Mouse (Mus musculus): Measurements from ENCODE around the gene Tssk3. TPM values are rescaled to one million over a fixed set of nuclear protein-coding genes. Genes with fewer than 3 reads are reported as not detected.
A peak's percentile ranks its signal among the peaks of the same experiment; 100 is the strongest.
"Not testable (repeated sequence)": the region's sequence is repeated elsewhere in the genome, so short reads cannot be mapped to it uniquely, and the experiment has no call there.

Tssk3 gene
- total RNA-seq, 2 experiments from 2014 or later = not detected

- DNase-seq (ENCODE audit: extremely low spot score in 1 of 2, low spot score in 2 of 2) = no peak
- intact Hi-C loops (cut with DNase I) = loop anchor here (1.0 to 5.0 kb wide), 2 partner anchors 126 to 269 kb away; partner anchors contain the start of genes Rbbp4 and Zbtb8os
- Histone ChIP-seq H3K4me3 (peak overlapping the region; percentile 43), H3K27ac (peak overlapping the region; percentile 85)
- no peak for TF ChIP-seq CTCF (IDR thresholded peaks at IDR 0.05)
Observed at GRCm38 (mm10) chr4:129460827-129461182, 30.0 kb downstream of the Tssk3 start.

- no peak overlapping the region for H3K4me3 ChIP-seq
- H3K27ac ChIP-seq = no peak overlapping the region
- DNase-seq (ENCODE audit: extremely low spot score in 1 of 2, low spot score in 2 of 2) = no peak
- TF ChIP-seq CTCF (IDR thresholded peaks at IDR 0.05) = no peak
- intact Hi-C loops (cut with DNase I) = loop anchor here (5.0 to 10.0 kb wide), 4 partner anchors 182 to 325 kb away; partner anchors contain the start of gene Fndc5
Observed at GRCm38 (mm10) chr4:129459726-129460125, 31.1 kb downstream of the Tssk3 start.

GRCm38 (mm10) chr4:129457311-129457710 is 33.5 kb downstream of the Tssk3 start:
- intact Hi-C loops (cut with DNase I) = loop anchor here (5.0 to 10.0 kb wide), 3 partner anchors 180 to 323 kb away; partner anchors contain the start of gene Fndc5

GRCm38 (mm10) chr4:129456126-129456525 is 34.7 kb downstream of the Tssk3 start:
- Histone ChIP-seq H3K4me3 (no peak overlapping the region), H3K27ac (no peak overlapping the region)
- no peak for DNase-seq (ENCODE audit: extremely low spot score in 1 of 2, low spot score in 2 of 2)
- intact Hi-C loops (cut with DNase I) = loop anchor here (5.0 to 10.0 kb wide), 3 partner anchors 179 to 321 kb away; partner anchors contain the start of gene Fndc5
- no peak for TF ChIP-seq CTCF (IDR thresholded peaks at IDR 0.05)

More at GRCm38 (mm10) chr4:129457311-129457710, 33.5 kb downstream of the Tssk3 start:
- DNase-seq (ENCODE audit: extremely low spot score in 1 of 2, low spot score in 2 of 2); H3K27ac ChIP-seq; H3K4me3 ChIP-seq: not testable (repeated sequence)

- intact Hi-C loops (cut with DNase I) = loop anchor here (1.0 to 10.0 kb wide), 4 partner anchors 105 to 320 kb away; partner anchors contain the start of gene Fndc5
- peak; percentile 95 for TF ChIP-seq CTCF (IDR thresholded peaks at IDR 0.05)
- no peak overlapping the region for H3K4me3 ChIP-seq
- peak overlapping the region; percentile 47; the same call in 1 of the 2 replicates for H3K27ac ChIP-seq
- DNase-seq (ENCODE audit: extremely low spot score in 1 of 2, low spot score in 2 of 2) = peak; percentile 56 to 57
Observed at GRCm38 (mm10) chr4:129455265-129455664, 35.6 kb downstream of the Tssk3 start.

- DNase-seq (ENCODE audit: extremely low spot score in 1 of 2, low spot score in 2 of 2) = no peak
- TF ChIP-seq CTCF (IDR thresholded peaks at IDR 0.05) = no peak
- Histone ChIP-seq H3K4me3 (no peak overlapping the region), H3K27ac (no peak overlapping the region)
- intact Hi-C loops (cut with DNase I) = loop anchor here (10.0 kb wide), 1 partner anchor 317 kb away; the partner anchor contains the start of gene Fndc5
Observed at GRCm38 (mm10) chr4:129451471-129452169, 39.2 kb downstream of the Tssk3 start.

- TF ChIP-seq CTCF (IDR thresholded peaks at IDR 0.05) = no peak; the same call in 1 of the 2 replicates
- Histone ChIP-seq H3K27ac (no peak overlapping the region), H3K4me3 (no peak overlapping the region)
- intact Hi-C loops (cut with DNase I) = loop anchor here (10.0 kb wide), 1 partner anchor 316 kb away; the partner anchor contains the start of gene Fndc5
- DNase-seq (ENCODE audit: extremely low spot score in 1 of 2, low spot score in 2 of 2) = no peak
Observed at GRCm38 (mm10) chr4:129450851-129451250, 40.0 kb downstream of the Tssk3 start.

- DNase-seq (ENCODE audit: extremely low spot score in 1 of 2, low spot score in 2 of 2) = no peak
- TF ChIP-seq CTCF (IDR thresholded peaks at IDR 0.05) = no peak
- Histone ChIP-seq H3K4me3 (no peak overlapping the region), H3K27ac (no peak overlapping the region)
- intact Hi-C loops (cut with DNase I) = no loop called here
Observed at GRCm38 (mm10) chr4:129448713-129449112, 42.1 kb downstream of the Tssk3 start.

- DNase-seq (ENCODE audit: extremely low spot score in 1 of 2, low spot score in 2 of 2) = no peak
- intact Hi-C loops (cut with DNase I) = no loop called here
- H3K4me3 ChIP-seq = no peak overlapping the region
- H3K27ac ChIP-seq = no peak overlapping the region
- no peak for TF ChIP-seq CTCF (IDR thresholded peaks at IDR 0.05)
Observed at GRCm38 (mm10) chr4:129447778-129448563, 42.9 kb downstream of the Tssk3 start.

GRCm38 (mm10) chr4:129447360-129447759 is 43.5 kb downstream of the Tssk3 start:
- TF ChIP-seq CTCF (IDR thresholded peaks at IDR 0.05) = no peak
- intact Hi-C loops (cut with DNase I) = no loop called here
- no peak overlapping the region for H3K4me3 ChIP-seq
- H3K27ac ChIP-seq = no peak overlapping the region
- DNase-seq (ENCODE audit: extremely low spot score in 1 of 2, low spot score in 2 of 2) = no peak

- no peak for DNase-seq (ENCODE audit: extremely low spot score in 1 of 2, low spot score in 2 of 2)
- no peak overlapping the region for H3K27ac ChIP-seq
Observed at GRCm38 (mm10) chr4:129441145-129441544, 49.7 kb downstream of the Tssk3 start.

More at GRCm38 (mm10) chr4:129441145-129441544, 49.7 kb downstream of the Tssk3 start:
- no peak overlapping the region for H3K4me3 ChIP-seq
- no peak for TF ChIP-seq CTCF (IDR thresholded peaks at IDR 0.05)
- intact Hi-C loops (cut with DNase I) = no loop called here
